Mouse (Mus musculus): ENCODE measurements around the gene Gzmf. TPM values are rescaled to one million over a fixed set of nuclear protein-coding genes. Genes with fewer than 3 reads are reported as not detected.
"Not testable (repeated sequence)": the region's sequence is repeated elsewhere in the genome, so short reads cannot be mapped to it uniquely, and the experiment has no call there.

Gene Gzmf
- polyA plus RNA-seq (2015; fragmentation: Nextera tagmentation; extraction: Ambion mirVana) = not detected in 2 replicates

GRCm38 (mm10) chr14:56211317-56211716 lies at the start of gene Gzmf:
Gene Gzmf (minus strand): TSS chr14:56211417.
- H3K27me3 ChIP-seq (ENCODE audit: control insufficient read depth, insufficient read depth, low read depth, low read length) = no peaks in the 10 kb centered on the region
- no peak within 1 kb of the TSS for H3K4me3 ChIP-seq (ENCODE audit: low read depth, low read length)
- no peak within 1 kb of the TSS for H3K27ac ChIP-seq (ENCODE audit: low read length)
- ATAC-seq (ENCODE audit: low read depth) = no peak
- H3K9ac ChIP-seq (ENCODE audit: low read depth, low read length) = no peak within 1 kb of the TSS
- 60% methylated on average over 4 of the region's 4 CpGs for WGBS (ENCODE audit: insufficient replicate concordance)
- H3K36me3 ChIP-seq (ENCODE audit: control insufficient read depth, insufficient read depth) = no peaks in the 10 kb centered on the region
- no peaks in the 10 kb centered on the region for H3K4me1 ChIP-seq (ENCODE audit: control insufficient read depth, low read depth, low read length)
- no peaks in the 10 kb centered on the region for H3K9me3 ChIP-seq (replicated peaks; ENCODE audit: control insufficient read depth, low read length)
- no peak within 1 kb of the TSS for H3K4me2 ChIP-seq (ENCODE audit: low read depth, low read length)

GRCm38 (mm10) chr14:56240409-56240808 lies 29.2 kb upstream of the Gzmf start:
- no peak overlapping the region for H3K9ac ChIP-seq (ENCODE audit: low read depth, low read length)
- no peak overlapping the region for H3K4me2 ChIP-seq (ENCODE audit: low read depth, low read length)
- no peaks in the 10 kb centered on the region for H3K9me3 ChIP-seq (replicated peaks; ENCODE audit: control insufficient read depth, low read length)
- H3K36me3 ChIP-seq (ENCODE audit: control insufficient read depth, insufficient read depth) = no peaks in the 10 kb centered on the region
- no peaks in the 10 kb centered on the region for H3K4me1 ChIP-seq (ENCODE audit: control insufficient read depth, low read depth, low read length)
- no peak for ATAC-seq (ENCODE audit: low read depth)
- no peak overlapping the region for H3K4me3 ChIP-seq (ENCODE audit: low read depth, low read length)
- no peaks in the 10 kb centered on the region for H3K27me3 ChIP-seq (ENCODE audit: control insufficient read depth, insufficient read depth, low read depth, low read length)
- no peak overlapping the region for H3K27ac ChIP-seq (ENCODE audit: low read length)

DNA sequence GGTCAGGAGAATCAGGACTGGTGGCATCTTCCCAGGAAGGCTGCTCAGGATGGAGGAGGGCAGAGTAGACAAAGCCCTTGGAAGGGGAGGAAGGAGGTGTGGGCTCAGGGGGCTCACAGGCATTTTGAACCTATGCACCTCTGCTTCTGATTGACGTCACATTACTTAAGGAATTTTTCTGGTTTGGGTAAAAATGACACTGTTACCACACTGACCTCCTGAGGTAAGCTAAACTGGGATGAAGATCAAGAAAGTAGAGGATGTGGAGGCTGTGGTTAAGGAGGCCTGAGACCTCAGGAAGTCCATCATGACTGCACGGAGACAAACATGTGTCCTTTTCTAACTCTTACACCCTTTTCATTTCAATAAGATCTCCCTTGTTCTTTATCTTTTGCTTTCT lies 23.3 kb upstream of the Gzmf start, which contains the start of gene Gzmc:
TSS of gene Gzmc (minus strand) at position 101 of the 400 bp plus-strand sequence.
- H3K9ac ChIP-seq (ENCODE audit: low read depth, low read length) = no peak within 1 kb of the TSS
- no peak within 1 kb of the TSS for H3K4me3 ChIP-seq (ENCODE audit: low read depth, low read length)
- no peaks in the 10 kb centered on the region for H3K27me3 ChIP-seq (ENCODE audit: control insufficient read depth, insufficient read depth, low read depth, low read length)
- no peak within 1 kb of the TSS for H3K4me2 ChIP-seq (ENCODE audit: low read depth, low read length)
- H3K27ac ChIP-seq (ENCODE audit: low read length) = no peak within 1 kb of the TSS
- H3K36me3 ChIP-seq (ENCODE audit: control insufficient read depth, insufficient read depth) = no peaks in the 10 kb centered on the region
- H3K9me3 ChIP-seq (replicated peaks; ENCODE audit: control insufficient read depth, low read length) = no peaks in the 10 kb centered on the region
- 27% methylated on average over 2 of the region's 2 CpGs for WGBS (ENCODE audit: insufficient replicate concordance)
- H3K4me1 ChIP-seq (ENCODE audit: control insufficient read depth, low read depth, low read length) = no peaks in the 10 kb centered on the region
- no peak for ATAC-seq (ENCODE audit: low read depth)

- Histone ChIP-seq H3K27me3 (ENCODE audit: control insufficient read depth, insufficient read depth, low read depth, low read length) (no peaks in the 10 kb centered on the region), H3K4me1 (ENCODE audit: control insufficient read depth, low read depth, low read length) (no peaks in the 10 kb centered on the region), H3K36me3 (ENCODE audit: control insufficient read depth, insufficient read depth) (no peaks in the 10 kb centered on the region), H3K4me2 (ENCODE audit: low read depth, low read length) (no peak overlapping the region), H3K9me3 (replicated peaks; ENCODE audit: control insufficient read depth, low read length) (no peaks in the 10 kb centered on the region), H3K9ac (ENCODE audit: low read depth, low read length) (no peak overlapping the region), H3K27ac (ENCODE audit: low read length) (no peak overlapping the region), H3K4me3 (ENCODE audit: low read depth, low read length) (no peak overlapping the region)
- WGBS (ENCODE audit: insufficient replicate concordance) = 58% methylated on average over 1 of the region's 1 CpGs
- no peak for ATAC-seq (ENCODE audit: low read depth)
Measured at GRCm38 (mm10) chr14:56205613-56206012, 5.6 kb downstream of the Gzmf start.

- not testable (repeated sequence) for H3K4me3 ChIP-seq (ENCODE audit: low read depth, low read length); H3K27ac ChIP-seq (ENCODE audit: low read length); H3K36me3 ChIP-seq (ENCODE audit: control insufficient read depth, insufficient read depth); H3K9me3 ChIP-seq (replicated peaks; ENCODE audit: control insufficient read depth, low read length); H3K4me2 ChIP-seq (ENCODE audit: low read depth, low read length); H3K4me1 ChIP-seq (ENCODE audit: control insufficient read depth, low read depth, low read length); H3K9ac ChIP-seq (ENCODE audit: low read depth, low read length); ATAC-seq (ENCODE audit: low read depth); H3K27me3 ChIP-seq (ENCODE audit: control insufficient read depth, insufficient read depth, low read depth, low read length)
- 21% methylated on average over 5 of the region's 5 CpGs for WGBS (ENCODE audit: insufficient replicate concordance)
Measured at GRCm38 (mm10) chr14:56205021-56205420, 6.2 kb downstream of the Gzmf start.

DNA sequence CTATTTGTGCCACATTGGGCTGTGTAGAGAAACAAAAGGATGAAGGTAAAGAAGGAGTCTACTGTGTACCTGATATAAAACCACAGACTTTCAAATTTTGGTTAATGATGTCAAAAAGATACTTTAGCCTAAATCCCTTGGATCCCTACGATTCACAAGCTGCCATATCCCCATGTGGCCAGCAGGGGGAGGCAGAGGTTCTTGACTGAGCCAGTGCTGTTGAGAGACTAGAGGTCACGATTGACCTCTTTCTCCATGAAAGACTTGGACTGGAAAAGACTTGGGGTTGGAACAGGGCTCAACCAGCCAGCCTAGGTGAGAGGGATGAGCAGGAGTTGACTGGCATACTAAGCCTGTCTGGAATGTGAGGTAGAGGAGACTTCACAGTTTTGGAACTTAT lies 7.2 kb downstream of the Gzmf start:
- ATAC-seq (ENCODE audit: low read depth) = no peak
- Histone ChIP-seq H3K36me3 (ENCODE audit: control insufficient read depth, insufficient read depth) (no peaks in the 10 kb centered on the region), H3K9ac (ENCODE audit: low read depth, low read length) (no peak overlapping the region), H3K9me3 (replicated peaks; ENCODE audit: control insufficient read depth, low read length) (no peaks in the 10 kb centered on the region), H3K27me3 (ENCODE audit: control insufficient read depth, insufficient read depth, low read depth, low read length) (no peaks in the 10 kb centered on the region), H3K4me2 (ENCODE audit: low read depth, low read length) (no peak overlapping the region), H3K27ac (ENCODE audit: low read length) (no peak overlapping the region), H3K4me1 (ENCODE audit: control insufficient read depth, low read depth, low read length) (no peaks in the 10 kb centered on the region), H3K4me3 (ENCODE audit: low read depth, low read length) (no peak overlapping the region)
- 8% methylated on average over 2 of the region's 2 CpGs for WGBS (ENCODE audit: insufficient replicate concordance)

DNA sequence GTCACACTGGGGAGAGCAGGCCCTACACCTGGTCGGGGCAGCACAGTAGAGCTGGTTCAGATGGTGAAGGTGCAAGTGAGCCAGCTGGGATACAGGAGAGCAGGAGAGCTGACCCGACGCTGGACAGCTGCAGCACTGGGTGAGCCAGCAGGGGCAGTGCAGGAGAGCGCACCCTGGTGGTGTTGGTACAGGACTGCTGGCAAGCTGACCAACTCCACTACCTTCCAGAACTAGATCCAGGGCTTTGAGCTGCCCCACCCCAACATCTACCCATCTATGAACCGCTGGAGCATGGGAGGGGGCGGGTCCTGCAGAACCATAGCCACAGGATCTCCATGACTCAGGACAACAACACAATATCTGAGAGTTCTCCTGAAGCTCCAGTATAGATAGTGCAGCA lies 24.3 kb downstream of the Gzmf start:
- ATAC-seq (ENCODE audit: low read depth) = no peak
- no peak overlapping the region for H3K4me3 ChIP-seq (ENCODE audit: low read depth, low read length)
- no peaks in the 10 kb centered on the region for H3K9me3 ChIP-seq (replicated peaks; ENCODE audit: control insufficient read depth, low read length)
- no peaks in the 10 kb centered on the region for H3K36me3 ChIP-seq (ENCODE audit: control insufficient read depth, insufficient read depth)
- no peaks in the 10 kb centered on the region for H3K4me1 ChIP-seq (ENCODE audit: control insufficient read depth, low read depth, low read length)
- no peaks in the 10 kb centered on the region for H3K27me3 ChIP-seq (ENCODE audit: control insufficient read depth, insufficient read depth, low read depth, low read length)
- no peak overlapping the region for H3K4me2 ChIP-seq (ENCODE audit: low read depth, low read length)
- 29% methylated on average over 6 of the region's 6 CpGs for WGBS (ENCODE audit: insufficient replicate concordance)
- no peak overlapping the region for H3K9ac ChIP-seq (ENCODE audit: low read depth, low read length)
- no peak overlapping the region for H3K27ac ChIP-seq (ENCODE audit: low read length)

- H3K27ac ChIP-seq (ENCODE audit: low read length) = no peak overlapping the region
- no peak overlapping the region for H3K4me2 ChIP-seq (ENCODE audit: low read depth, low read length)
- no peaks in the 10 kb centered on the region for H3K36me3 ChIP-seq (ENCODE audit: control insufficient read depth, insufficient read depth)
- H3K4me1 ChIP-seq (ENCODE audit: control insufficient read depth, low read depth, low read length) = no peaks in the 10 kb centered on the region
- H3K9me3 ChIP-seq (replicated peaks; ENCODE audit: control insufficient read depth, low read length) = no peaks in the 10 kb centered on the region
- H3K9ac ChIP-seq (ENCODE audit: low read depth, low read length) = no peak overlapping the region
- ATAC-seq (ENCODE audit: low read depth) = no peak
- H3K4me3 ChIP-seq (ENCODE audit: low read depth, low read length) = no peak overlapping the region
- no peaks in the 10 kb centered on the region for H3K27me3 ChIP-seq (ENCODE audit: control insufficient read depth, insufficient read depth, low read depth, low read length)
- 57% methylated on average over 5 of the region's 5 CpGs for WGBS (ENCODE audit: insufficient replicate concordance)
Measured at GRCm38 (mm10) chr14:56186521-56186920, 24.7 kb downstream of the Gzmf start.

DNA sequence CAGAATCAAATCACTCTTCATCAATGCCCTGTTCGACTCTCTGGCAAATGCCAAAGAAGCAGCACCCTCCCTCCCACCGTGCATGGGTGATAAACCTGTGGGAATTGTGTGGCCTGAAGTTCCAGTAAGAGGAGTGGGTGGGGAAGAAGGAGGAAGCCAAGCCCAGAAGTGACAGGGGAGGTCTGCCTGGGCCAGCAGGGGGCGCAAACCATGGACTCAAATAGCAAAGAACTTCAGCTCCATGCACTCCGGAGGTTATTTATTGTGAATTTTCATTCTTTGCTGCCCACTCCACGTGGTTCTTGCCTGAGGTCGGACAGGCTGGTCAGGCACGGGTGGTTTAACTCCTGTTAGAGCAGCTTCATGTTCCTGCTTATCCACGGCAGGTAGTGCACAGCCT lies 33.6 kb downstream of the Gzmf start:
- 17% methylated on average over 8 of the region's 8 CpGs for WGBS (ENCODE audit: insufficient replicate concordance)
- H3K4me3 ChIP-seq (ENCODE audit: low read depth, low read length); H3K9me3 ChIP-seq (replicated peaks; ENCODE audit: control insufficient read depth, low read length); H3K4me1 ChIP-seq (ENCODE audit: control insufficient read depth, low read depth, low read length); H3K9ac ChIP-seq (ENCODE audit: low read depth, low read length); H3K36me3 ChIP-seq (ENCODE audit: control insufficient read depth, insufficient read depth); H3K27ac ChIP-seq (ENCODE audit: low read length); ATAC-seq (ENCODE audit: low read depth); H3K4me2 ChIP-seq (ENCODE audit: low read depth, low read length); H3K27me3 ChIP-seq (ENCODE audit: control insufficient read depth, insufficient read depth, low read depth, low read length): not testable (repeated sequence)

DNA sequence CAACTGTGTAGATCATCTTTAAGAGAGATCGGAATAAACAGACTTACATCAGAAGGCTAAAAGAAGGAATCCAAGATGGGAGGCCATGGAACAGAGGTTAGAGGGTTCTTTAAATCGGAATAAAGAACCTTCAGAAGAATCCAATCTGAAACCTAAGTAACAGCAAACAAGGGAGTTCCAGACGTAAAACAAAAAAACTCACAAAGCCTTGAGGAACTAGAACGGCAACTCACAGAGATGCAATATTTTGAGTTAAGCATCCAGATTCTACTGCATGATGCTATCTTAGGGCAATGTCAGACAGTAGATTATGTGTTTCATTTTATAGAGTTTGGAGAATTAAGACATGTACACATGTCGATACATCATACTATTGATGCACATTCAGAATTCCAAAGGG lies 36.7 kb downstream of the Gzmf start, which contains the start of gene Gzmn:
TSS of gene Gzmn (minus strand) at position 101 of the 400 bp plus-strand sequence.
- H3K4me2 ChIP-seq (ENCODE audit: low read depth, low read length) = no peak within 1 kb of the TSS
- no peaks in the 10 kb centered on the region for H3K27me3 ChIP-seq (ENCODE audit: control insufficient read depth, insufficient read depth, low read depth, low read length)
- H3K4me3 ChIP-seq (ENCODE audit: low read depth, low read length) = no peak within 1 kb of the TSS
- WGBS (ENCODE audit: insufficient replicate concordance) = 70% methylated on average over 5 of the region's 5 CpGs
- H3K27ac ChIP-seq (ENCODE audit: low read length) = no peak within 1 kb of the TSS
- no peaks in the 10 kb centered on the region for H3K36me3 ChIP-seq (ENCODE audit: control insufficient read depth, insufficient read depth)
- no peak for ATAC-seq (ENCODE audit: low read depth)
- no peaks in the 10 kb centered on the region for H3K4me1 ChIP-seq (ENCODE audit: control insufficient read depth, low read depth, low read length)
- H3K9me3 ChIP-seq (replicated peaks; ENCODE audit: control insufficient read depth, low read length) = no peaks in the 10 kb centered on the region
- H3K9ac ChIP-seq (ENCODE audit: low read depth, low read length) = no peak within 1 kb of the TSS

Data from liver, embryonic 16.5 days (tissue).